Mouse (Mus musculus) CD4-positive naive resting alpha-beta T cell, adult 57 days (primary cell): ENCODE measurements around the gene Etv4. TPM values are rescaled to one million over a fixed set of nuclear protein-coding genes. Genes with fewer than 3 reads are reported as not detected.

Experiments used
- total RNA-seq: library from RNA; stranded (reverse); gene quantifications from one replicate; pipeline ENCODE4 v1.2.4, GENCODE M21; 2023

Etv4 gene
- not detected for total RNA-seq

DNA sequence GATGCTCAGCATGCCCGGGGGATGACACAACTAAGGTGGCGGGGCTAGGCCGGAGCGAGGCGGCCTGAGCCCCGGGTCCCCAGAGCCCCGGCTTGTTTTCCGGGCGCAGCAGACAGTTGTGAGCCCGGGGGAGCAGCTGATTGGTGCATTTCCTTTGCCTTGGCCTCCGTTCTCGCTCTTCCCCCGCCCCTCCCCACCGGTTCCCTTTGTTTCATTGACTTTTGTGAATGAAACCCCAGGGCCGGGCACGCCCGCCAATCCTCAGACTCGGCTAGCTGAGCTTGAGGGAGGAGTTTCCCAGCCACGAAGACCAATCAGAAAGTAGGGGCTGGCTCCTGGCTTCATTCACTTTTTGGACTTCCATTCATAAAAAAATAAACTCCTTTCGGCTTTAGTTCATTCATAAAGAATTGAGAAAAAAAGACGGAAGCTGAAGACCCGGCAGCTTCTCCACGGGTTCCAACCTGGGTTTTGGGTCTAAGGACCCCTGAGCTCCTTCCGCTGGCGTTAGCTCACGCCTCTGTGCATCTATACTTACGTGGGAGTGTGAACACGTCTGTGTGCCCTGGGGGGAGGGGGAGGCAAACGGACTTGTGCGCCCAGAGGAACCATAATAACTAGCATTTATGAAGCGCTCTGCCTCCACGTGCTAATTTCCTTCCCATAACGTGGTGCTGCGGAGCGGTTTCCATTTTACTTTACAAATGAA is at the start of gene Etv4:
Gene Etv4, minus strand, starts transcription at position 229 of the 709 bp plus-strand sequence.

DNA sequence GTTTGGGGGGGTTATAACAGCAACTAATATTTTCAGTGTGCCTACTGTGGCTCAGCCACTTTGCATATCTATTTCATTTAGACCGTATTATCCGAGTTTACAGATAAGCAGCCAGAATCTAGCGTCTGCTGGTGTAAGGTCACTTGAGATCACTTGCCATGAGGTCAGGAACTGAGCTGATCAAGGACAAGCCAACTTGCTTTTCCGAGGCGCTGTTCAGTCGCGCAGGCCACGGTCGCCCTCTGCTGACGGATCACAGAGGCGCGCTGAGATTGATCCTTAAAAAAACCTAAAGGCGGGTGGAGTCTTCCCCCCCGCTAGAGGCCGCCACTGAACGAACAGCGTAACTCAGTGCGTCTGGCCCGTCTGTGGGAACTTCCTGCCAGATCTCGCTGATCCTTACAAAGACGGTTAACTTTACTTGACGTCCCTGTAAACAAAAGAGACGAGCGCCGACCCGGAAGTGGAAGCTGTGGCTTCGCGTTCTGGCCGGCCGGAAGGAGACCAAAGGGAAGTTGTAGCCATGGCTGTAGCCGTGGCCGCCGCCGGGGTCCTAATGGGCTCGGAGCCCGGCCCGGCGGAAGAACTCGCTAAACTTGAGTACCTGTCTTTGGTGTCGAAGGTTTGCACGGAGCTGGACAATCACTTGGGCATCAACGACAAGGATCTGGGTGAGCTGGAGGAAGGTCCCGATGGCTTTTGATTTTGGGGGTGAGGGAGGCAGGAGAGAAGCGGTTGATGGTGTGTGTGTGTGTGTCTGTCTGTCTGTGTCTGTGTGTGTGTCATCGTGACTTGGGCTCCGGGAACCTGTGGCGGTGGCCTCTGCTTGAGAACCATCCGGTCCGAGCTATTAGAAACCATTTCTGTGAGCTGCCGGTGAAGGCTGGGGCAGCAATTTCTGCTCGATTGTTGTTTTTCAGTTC is 52.4 kb downstream of the Etv4 start, which contains the start of gene Dhx8:
Gene Dhx8, plus strand, starts transcription at position 402 of the 923 bp plus-strand sequence.

Other genes with a start within 250 kb of the Etv4 start
- gene Brca1, start 233.4 kb downstream of the Etv4 start, total RNA-seq, result 2.2 TPM
- gene Nbr1, start 233.2 kb downstream of the Etv4 start, total RNA-seq, result 127 TPM
- 10.5 TPM for gene Tmem106a, start 203.1 kb downstream of the Etv4 start, total RNA-seq
- not detected for gene Gm11634, start 186.1 kb downstream of the Etv4 start, total RNA-seq
- gene Rdm1, start 158.2 kb downstream of the Etv4 start, total RNA-seq, result 36.4 TPM
- gene Arl4d, start 119.8 kb downstream of the Etv4 start, total RNA-seq, result 5.4 TPM
- gene Dhx8, start 52.5 kb downstream of the Etv4 start, total RNA-seq, result 85.1 TPM
- 0.27 TPM for gene Meox1, start 109.0 kb upstream of the Etv4 start, total RNA-seq
- gene Sost, start 181.6 kb upstream of the Etv4 start, total RNA-seq, result not detected
- gene Cfap97d1, start 198.9 kb upstream of the Etv4 start, total RNA-seq, result not detected
- 2.3 TPM for gene Dusp3, start 201.6 kb upstream of the Etv4 start, total RNA-seq
- gene Mpp3, start 243.1 kb upstream of the Etv4 start, total RNA-seq, result not detected